Mouse (Mus musculus): ENCODE data around the gene Hoxa4. TPM values are rescaled to one million over a fixed set of nuclear protein-coding genes. Genes with fewer than 3 reads are reported as not detected.

Gene Hoxa4
- polyA plus RNA-seq, 2 experiments, result 1.0 to 2.2 TPM

GRCm38 (mm10) chr6:52175864-52176263, 15.7 kb downstream of the Hoxa4 start:
- no peak for ATAC-seq (ENCODE audit: low FRiP score, low read depth)
- Histone ChIP-seq H3K4me2 (replicated peaks; ENCODE audit: low read depth, low read length, severe bottlenecking) (peak overlapping the region; percentile 68), H3K9ac (ENCODE audit: low read depth, low read length, severe bottlenecking) (peak overlapping the region; percentile 49), H3K27me3 (ENCODE audit: control insufficient read depth, insufficient read depth, low read length) (peaks cover 65% of the 10 kb centered on the region), H3K36me3 (ENCODE audit: control insufficient read depth, insufficient read depth, low read length) (peaks cover 10% of the 10 kb centered on the region), H3K4me1 (ENCODE audit: control insufficient read depth, insufficient read depth, low read length) (peaks cover 40% of the 10 kb centered on the region), H3K4me3 (replicated peaks; ENCODE audit: low read length) (peak overlapping the region; percentile 40), H3K9me3 (ENCODE audit: control insufficient read depth, low read length) (no peaks in the 10 kb centered on the region), H3K27ac (replicated peaks; ENCODE audit: low read depth, low read length) (peak overlapping the region; percentile 43)
- no peak for TF ChIP-seq POLR2A (IDR thresholded peaks at IDR 0.05; ENCODE audit: borderline replicate concordance, extremely low read depth, insufficient read depth, insufficient read length)
- WGBS, result 3% methylated on average over 22 of the region's 35 CpGs
- DNase-seq (ENCODE audit: low spot score), result no peak

GRCm38 (mm10) chr6:52174968-52175751, 16.4 kb downstream of the Hoxa4 start:
- TF ChIP-seq POLR2A (IDR thresholded peaks at IDR 0.05; ENCODE audit: borderline replicate concordance, extremely low read depth, insufficient read depth, insufficient read length), result no peak
- WGBS, result 12% methylated on average over 33 of the region's 41 CpGs
- Histone ChIP-seq H3K4me1 (ENCODE audit: control insufficient read depth, insufficient read depth, low read length) (peaks cover 38% of the 10 kb centered on the region), H3K9me3 (ENCODE audit: control insufficient read depth, low read length) (no peaks in the 10 kb centered on the region), H3K4me3 (replicated peaks; ENCODE audit: low read length) (peak overlapping the region; percentile 40), H3K27me3 (ENCODE audit: control insufficient read depth, insufficient read depth, low read length) (peaks cover 65% of the 10 kb centered on the region), H3K27ac (replicated peaks; ENCODE audit: low read depth, low read length) (peak overlapping the region; percentile 43), H3K36me3 (ENCODE audit: control insufficient read depth, insufficient read depth, low read length) (peaks cover 10% of the 10 kb centered on the region), H3K4me2 (replicated peaks; ENCODE audit: low read depth, low read length, severe bottlenecking) (peak overlapping the region; percentile 68), H3K9ac (ENCODE audit: low read depth, low read length, severe bottlenecking) (peak overlapping the region; percentile 49)
- no peak for DNase-seq (ENCODE audit: low spot score)
- no peak for ATAC-seq (ENCODE audit: low FRiP score, low read depth)

DNA sequence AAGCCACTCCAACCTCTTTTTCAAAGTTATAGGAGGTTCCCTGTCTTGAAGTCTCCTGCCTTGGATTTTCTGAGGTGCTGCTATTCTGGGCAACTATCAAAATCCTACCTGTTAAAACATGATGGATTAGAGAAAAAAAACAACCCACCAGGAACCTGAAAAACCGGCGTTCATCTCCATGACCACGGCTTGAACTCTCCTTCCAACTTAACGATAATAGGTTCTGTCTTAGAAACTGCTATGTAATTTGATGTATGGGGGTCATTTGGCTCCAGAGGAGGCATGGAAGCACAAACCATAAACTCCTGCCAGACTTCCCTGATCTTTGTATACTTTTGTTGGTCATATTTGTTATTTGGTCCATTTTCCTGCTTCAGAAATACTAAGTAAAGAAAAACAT, 17.9 kb downstream of the Hoxa4 start:
- WGBS, result 24% methylated on average over 4 of the region's 4 CpGs
- Histone ChIP-seq H3K4me2 (replicated peaks; ENCODE audit: low read depth, low read length, severe bottlenecking) (no peak overlapping the region), H3K4me1 (ENCODE audit: control insufficient read depth, insufficient read depth, low read length) (peaks cover 37% of the 10 kb centered on the region), H3K9me3 (ENCODE audit: control insufficient read depth, low read length) (no peaks in the 10 kb centered on the region), H3K27ac (replicated peaks; ENCODE audit: low read depth, low read length) (no peak overlapping the region), H3K9ac (ENCODE audit: low read depth, low read length, severe bottlenecking) (no peak overlapping the region), H3K27me3 (ENCODE audit: control insufficient read depth, insufficient read depth, low read length) (peaks cover 70% of the 10 kb centered on the region), H3K36me3 (ENCODE audit: control insufficient read depth, insufficient read depth, low read length) (peaks cover 17% of the 10 kb centered on the region), H3K4me3 (replicated peaks; ENCODE audit: low read length) (no peak overlapping the region)
- TF ChIP-seq POLR2A (IDR thresholded peaks at IDR 0.05; ENCODE audit: borderline replicate concordance, extremely low read depth, insufficient read depth, insufficient read length), result no peak
- ATAC-seq (ENCODE audit: low FRiP score, low read depth), result no peak
- no peak for DNase-seq (ENCODE audit: low spot score)

DNA sequence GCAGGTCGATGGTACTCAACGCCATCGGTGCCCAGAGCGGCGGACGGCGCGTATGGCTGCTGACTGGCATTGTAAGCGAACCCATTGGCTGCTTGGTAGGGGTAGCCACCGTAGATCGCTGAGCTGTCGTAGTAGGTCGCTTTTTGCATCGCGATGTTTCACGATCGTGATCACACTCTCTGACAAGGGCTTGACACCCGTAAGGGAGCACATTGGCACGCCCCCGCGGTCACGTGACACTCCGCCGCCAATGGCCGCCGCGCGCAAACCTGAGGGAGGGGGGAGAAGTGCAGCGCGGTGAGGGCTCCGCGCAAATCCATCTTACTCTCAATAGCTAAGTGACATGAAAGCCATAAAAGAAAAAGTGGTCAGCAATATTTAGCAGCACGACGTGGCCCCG, 19.1 kb downstream of the Hoxa4 start:
- peak overlapping the region; percentile 56 for H3K4me2 ChIP-seq (replicated peaks; ENCODE audit: low read depth, low read length, severe bottlenecking)
- peaks cover 20% of the 10 kb centered on the region for H3K36me3 ChIP-seq (ENCODE audit: control insufficient read depth, insufficient read depth, low read length)
- no peak overlapping the region for H3K27ac ChIP-seq (replicated peaks; ENCODE audit: low read depth, low read length)
- H3K9me3 ChIP-seq (ENCODE audit: control insufficient read depth, low read length), result no peaks in the 10 kb centered on the region
- peak; percentile 79 for ATAC-seq (ENCODE audit: low FRiP score, low read depth)
- TF ChIP-seq POLR2A (IDR thresholded peaks at IDR 0.05; ENCODE audit: borderline replicate concordance, extremely low read depth, insufficient read depth, insufficient read length), result no peak
- no peak overlapping the region; the same call in 1 of the 2 replicates for H3K9ac ChIP-seq (ENCODE audit: low read depth, low read length, severe bottlenecking)
- DNase-seq (ENCODE audit: low spot score), result peak; percentile 88
- H3K4me3 ChIP-seq (replicated peaks; ENCODE audit: low read length), result peak overlapping the region; percentile 37
- 4% methylated on average over 32 of the region's 35 CpGs for WGBS
- H3K27me3 ChIP-seq (ENCODE audit: control insufficient read depth, insufficient read depth, low read length), result peaks cover 70% of the 10 kb centered on the region
- peaks cover 37% of the 10 kb centered on the region for H3K4me1 ChIP-seq (ENCODE audit: control insufficient read depth, insufficient read depth, low read length)

- ATAC-seq (ENCODE audit: low FRiP score, low read depth), result no peak
- Histone ChIP-seq H3K27ac (replicated peaks; ENCODE audit: low read depth, low read length) (no peak overlapping the region), H3K9me3 (ENCODE audit: control insufficient read depth, low read length) (no peaks in the 10 kb centered on the region), H3K4me3 (replicated peaks; ENCODE audit: low read length) (peak overlapping the region; percentile 37), H3K36me3 (ENCODE audit: control insufficient read depth, insufficient read depth, low read length) (peaks cover 20% of the 10 kb centered on the region), H3K4me1 (ENCODE audit: control insufficient read depth, insufficient read depth, low read length) (peaks cover 31% of the 10 kb centered on the region), H3K4me2 (replicated peaks; ENCODE audit: low read depth, low read length, severe bottlenecking) (peak overlapping the region; percentile 56), H3K27me3 (ENCODE audit: control insufficient read depth, insufficient read depth, low read length) (peaks cover 71% of the 10 kb centered on the region), H3K9ac (ENCODE audit: low read depth, low read length, severe bottlenecking) (no peak overlapping the region; the same call in 1 of the 2 replicates)
- DNase-seq (ENCODE audit: low spot score), result no peak
- TF ChIP-seq POLR2A (IDR thresholded peaks at IDR 0.05; ENCODE audit: borderline replicate concordance, extremely low read depth, insufficient read depth, insufficient read length), result no peak
- WGBS, result 23% methylated on average over 6 of the region's 7 CpGs
These were observed 19.6 kb downstream of the Hoxa4 start for GRCm38 (mm10) chr6:52171938-52172337.
